Comparison of ENCODE assay signal across 17 mouse cellular contexts in genomic region chr5:21246794-21247193, GRCm38 (mm10).
DNase-seq lines count a peak whose midpoint lies in the region; ATAC-seq lines count a peak whose summit lies in the region.
"Had no signal": no experiment of that assay in that cellular context is flagged by ENCODE, and none has a peak within 500 bp of the region (broad histone marks: within the 10 kb centered on the region; RNA-seq: fewer than 3 reads in every experiment).

No protein-coding gene starts in this region.

- DNase-seq in kidney, adult 8-10 months: no peak
- DNase-seq in 416B (ENCODE audit: low read depth): peak; percentile 75
- peak; percentile 57 for DNase-seq in MN1 (ENCODE audit: low spot score)
- peak; percentile 66 to 67 for DNase-seq in adrenal gland, postnatal 36 days
- no peak for DNase-seq in c-Kit-positive CD71-positive TER-119-positive erythroid progenitor cells, embryonic 14.5 days (ENCODE audit: low spot score)
- DNase-seq in layer of hippocampus, adult 8-10 months (ENCODE audit: low spot score in 2 of 2): no peak
- no peak for DNase-seq in lung, postnatal 36 days
- DNase-seq: cerebellum, adult 9-11 months; gastrocnemius, postnatal 25 days; heart, postnatal 36 days; kidney, adult 9 months; liver; lung, adult 18-20 months; thymus, postnatal 36 days had no signal

- ATAC-seq in kidney, embryonic 15.5 days (replicated peaks; ENCODE audit: low FRiP score): peak; percentile 41; the same call in 1 of the 2 replicates

- peaks cover 11% of the 10 kb centered on the region for H3K4me1 ChIP-seq in kidney, embryonic 15.5 days

- WGBS in kidney, embryonic 15.5 days: 54% methylated on average over 6 of the region's 6 CpGs

- H3K36me3 ChIP-seq in kidney, embryonic 15.5 days: no peaks in the 10 kb centered on the region

- no peak overlapping the region for H3K4me2 ChIP-seq in kidney, embryonic 15.5 days
- H3K4me2 ChIP-seq: heart, embryonic 11.5 days had no signal

- no peaks in the 10 kb centered on the region for H3K27me3 ChIP-seq in kidney, embryonic 15.5 days

- H3K4me3 ChIP-seq in kidney, embryonic 15.5 days (replicated peaks): no peak overlapping the region

- no peak overlapping the region for H3K27ac ChIP-seq in kidney, embryonic 15.5 days
- H3K27ac ChIP-seq: stomach, postnatal 0 days had no signal

- H3K9me3 ChIP-seq in kidney, embryonic 15.5 days (replicated peaks): no peaks in the 10 kb centered on the region; the same call in 1 of the 2 replicates

- H3K9ac ChIP-seq in kidney, embryonic 15.5 days: no peak overlapping the region

Comparison
In these comparisons a context has a peak if more than half of its experiments do, and no peak if none do; other contexts are left out.
1. DNase-seq: peak in 416B (single experiment), MN1 (single experiment) and adrenal gland, postnatal 36 days (2 of 2); none in kidney, adult 8-10 months (0 of 2), c-Kit-positive CD71-positive TER-119-positive erythroid progenitor cells, embryonic 14.5 days (single experiment), layer of hippocampus, adult 8-10 months (0 of 2) and lung, postnatal 36 days (single experiment).